Mouse (Mus musculus): Measurements from ENCODE around the gene Trim5.
"Not testable (repeated sequence)": the region's sequence is repeated elsewhere in the genome, so short reads cannot be mapped to it uniquely, and the experiment has no call there.

Gene Trim5

GRCm38 (mm10) chr7:104287576-104288443 is at the start of gene Trim5:
Gene Trim5, minus strand, starts transcription at chr7:104288094.
- not testable (repeated sequence) for DNase-seq

GRCm38 (mm10) chr7:104335547-104335946 is 47.7 kb upstream of the Trim5 start:
- not testable (repeated sequence) for DNase-seq

GRCm38 (mm10) chr7:104329171-104329570 is 41.3 kb upstream of the Trim5 start, which contains the start of gene Trim34b:
Gene Trim34b, plus strand, starts transcription at chr7:104329471.
- DNase-seq, result not testable (repeated sequence)

GRCm38 (mm10) chr7:104322028-104322427 is 34.1 kb upstream of the Trim5 start:
- DNase-seq, result no peak

GRCm38 (mm10) chr7:104315369-104316080 is 27.6 kb upstream of the Trim5 start, which contains the start of gene Trim12a:
Gene Trim12a, minus strand, starts transcription at chr7:104315466.
- DNase-seq, result not testable (repeated sequence)

- DNase-seq, result no peak
Measured at GRCm38 (mm10) chr7:104314796-104315353, 27.0 kb upstream of the Trim5 start.

- DNase-seq, result no peak
Measured at GRCm38 (mm10) chr7:104291638-104292400, 3.9 kb upstream of the Trim5 start.

- DNase-seq, result no peak
Measured at GRCm38 (mm10) chr7:104290641-104291040, 2.7 kb upstream of the Trim5 start.

- not testable (repeated sequence) for DNase-seq
Measured at GRCm38 (mm10) chr7:104279361-104279760, 8.5 kb downstream of the Trim5 start.

- not testable (repeated sequence) for DNase-seq
Measured at GRCm38 (mm10) chr7:104265335-104265734, 22.6 kb downstream of the Trim5 start.

- DNase-seq, result not testable (repeated sequence)
Measured at GRCm38 (mm10) chr7:104260380-104260779, 27.5 kb downstream of the Trim5 start.

- peak; percentile 6 for DNase-seq
Measured at GRCm38 (mm10) chr7:104244287-104245181, 43.4 kb downstream of the Trim5 start, which contains the start of gene Trim34a. Gene Trim34a, plus strand, starts transcription at chr7:104244457.

- no peak for DNase-seq
Measured at GRCm38 (mm10) chr7:104243616-104244015, 44.3 kb downstream of the Trim5 start.

- no peak for DNase-seq
Measured at GRCm38 (mm10) chr7:104240857-104241256, 47.0 kb downstream of the Trim5 start.

GRCm38 (mm10) chr7:104231203-104231602 is 56.7 kb downstream of the Trim5 start:
- DNase-seq, result no peak

GRCm38 (mm10) chr7:104218701-104219569 is 69.0 kb downstream of the Trim5 start, which contains the start of gene Trim6:
Gene Trim6, plus strand, starts transcription at chr7:104218793.
- no peak for DNase-seq

GRCm38 (mm10) chr7:104217881-104218280 is 70.0 kb downstream of the Trim5 start:
- DNase-seq, result no peak

- DNase-seq, result no peak
Measured at GRCm38 (mm10) chr7:104216011-104216535, 71.8 kb downstream of the Trim5 start.

All from right cerebral cortex, postnatal 25 days (tissue).